Mouse (Mus musculus) intestine, postnatal 0 days (tissue): ENCODE data around the gene Fgf2. TPM values are rescaled to one million over a fixed set of nuclear protein-coding genes. Genes with fewer than 3 reads are reported as not detected.

Experiments used
- ATAC-seq: fragments of 200-750 bp; cut with Nextera tagmentation; 2 replicates; pipeline ENCODE4 v1.8.0; 2017; ENCODE audit warnings: mild to moderate bottlenecking, moderate TSS enrichment, moderate library complexity
- H3K27ac ChIP-seq: fragments of 300-500 bp; sonication (generic); 2 replicates; pipeline ENCODE4 v1.5.1; 2014; ENCODE audit warnings: mild to moderate bottlenecking, low read depth, low read length, moderate library complexity
- H3K27me3 ChIP-seq: fragments of 300-500 bp; sonication (generic); replicated peaks from 2 replicates; pipeline ENCODE4 v1.6.1; 2014; ENCODE audit warnings: low read length, mixed read lengths; ENCODE audit not compliant: control insufficient read depth, insufficient read depth
- H3K36me3 ChIP-seq: fragments of 300-500 bp; sonication (generic); 2 replicates; pipeline ENCODE4 v1.6.1; 2014; ENCODE audit warnings: mild to moderate bottlenecking, moderate library complexity; ENCODE audit not compliant: control insufficient read depth, insufficient read depth
- H3K4me1 ChIP-seq: fragments of 300-500 bp; sonication (generic); replicated peaks from 2 replicates; pipeline ENCODE4 v1.6.1; 2014; ENCODE audit warnings: antibody characterized with exemption, low read length, mixed read lengths; ENCODE audit not compliant: control insufficient read depth, insufficient read depth
- H3K4me2 ChIP-seq: fragments of 300-500 bp; sonication (generic); replicated peaks from 2 replicates; pipeline ENCODE4 v1.6.1; 2014; ENCODE audit warnings: low read depth, mild to moderate bottlenecking, moderate library complexity
- H3K4me3 ChIP-seq: fragments of 300-500 bp; sonication (generic); 2 replicates; pipeline ENCODE4 v1.5.1; 2014; ENCODE audit warnings: low read depth, low read length
- H3K9ac ChIP-seq: fragments of 300-500 bp; sonication (generic); 2 replicates; pipeline ENCODE4 v1.6.1; 2014; ENCODE audit warnings: mild to moderate bottlenecking, low read depth, low read length
- H3K9me3 ChIP-seq: fragments of 300-500 bp; sonication (generic); 2 replicates; pipeline ENCODE4 v1.6.1; 2016; ENCODE audit warnings: mixed run types; ENCODE audit not compliant: control insufficient read depth
- CTCF ChIP-seq: sonication (generic); IDR thresholded peaks from 2 replicates; pipeline ENCODE4 v1.5.1; 2016; ENCODE audit warnings: low read depth, mild to moderate bottlenecking, control low read depth, antibody characterized with exemption, moderate library complexity
- WGBS: fragments of 180-500 bp; shearing (Covaris S2); extraction: QIAGEN DNeasy Blood & Tissue Kit; methylation state at CpG from one replicate; pipeline ENCODE4 v1.1.7; 2014; 5-methylcytosine and 5-hydroxymethylcytosine counted together
- polyA plus RNA-seq: library from polyadenylated mRNA; unstranded; fragments of >200 nt; fragmentation: Nextera tagmentation; extraction: Ambion mirVana; gene quantifications from 2 replicates; pipeline ENCODE4 v1.2.1, GENCODE M21; 2015

The Fgf2 gene
- polyA plus RNA-seq, 1 experiment from 2014 or later = 1.0 TPM

DNA sequence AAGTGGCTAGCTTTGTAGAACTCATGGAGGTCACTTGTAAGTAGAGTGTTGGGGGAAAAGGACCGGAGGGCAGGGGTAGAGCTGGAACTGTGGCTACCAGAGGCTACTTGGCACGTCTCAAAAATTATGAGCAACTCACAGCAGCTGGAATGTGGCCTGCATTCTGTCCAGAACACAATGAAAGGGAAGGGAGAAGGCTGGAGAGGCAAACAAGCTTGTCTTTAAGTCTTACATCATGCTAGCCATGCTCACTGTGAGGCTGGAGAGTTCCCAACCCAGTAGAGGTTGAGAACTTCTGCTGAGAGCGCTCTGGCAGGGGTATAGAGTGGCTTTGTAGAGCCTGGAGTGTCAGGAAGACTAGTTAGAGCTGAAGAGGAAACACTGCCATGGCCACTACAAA lies 49.5 kb downstream of the Fgf2 start:
- Histone ChIP-seq H3K4me1 (no peaks in the 10 kb centered on the region), H3K27ac (no peak overlapping the region), H3K4me2 (no peak overlapping the region), H3K27me3 (no peaks in the 10 kb centered on the region), H3K9ac (no peak overlapping the region), H3K9me3 (no peaks in the 10 kb centered on the region), H3K36me3 (no peaks in the 10 kb centered on the region), H3K4me3 (no peak overlapping the region)
- ATAC-seq = no peak
- no peak for TF ChIP-seq CTCF
- 69% methylated on average over 3 of the region's 3 CpGs for WGBS

DNA sequence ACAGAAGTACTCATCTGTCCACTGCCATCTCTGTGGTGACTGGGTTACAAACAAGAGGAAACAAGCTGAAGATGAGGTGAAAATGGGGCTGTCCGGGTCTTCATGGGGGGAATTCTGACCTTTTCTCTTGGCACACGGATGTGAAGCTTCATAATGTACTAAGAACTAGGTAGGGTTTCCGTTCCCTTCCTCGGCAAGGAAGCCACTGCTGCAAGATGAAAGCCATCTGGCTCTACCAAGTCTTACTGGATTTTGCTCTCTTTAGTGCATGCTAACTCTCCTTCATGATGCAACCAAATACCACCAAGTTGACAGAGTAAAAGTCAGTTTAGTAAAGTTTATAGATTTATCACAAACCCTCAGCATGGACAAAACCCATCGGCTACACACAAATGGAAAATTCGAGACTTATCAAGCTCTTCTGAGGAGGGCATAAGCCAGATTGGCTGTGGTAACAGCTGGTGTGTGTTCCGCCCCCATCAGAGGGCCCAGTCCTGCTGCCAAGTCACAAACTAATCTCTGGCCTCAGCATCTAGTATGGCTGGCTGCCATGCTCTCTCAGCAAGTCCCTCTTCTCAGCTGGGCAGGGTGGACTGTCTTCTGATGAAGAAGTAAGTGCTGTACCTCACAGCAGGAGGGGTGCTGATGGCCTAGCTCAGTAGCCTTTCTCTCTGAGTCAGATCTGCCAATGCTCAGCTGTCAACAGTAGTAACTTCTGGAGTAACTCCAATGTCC lies 50.7 kb downstream of the Fgf2 start:
- no peaks in the 10 kb centered on the region for H3K27me3 ChIP-seq
- H3K36me3 ChIP-seq = no peaks in the 10 kb centered on the region
- H3K9me3 ChIP-seq = no peaks in the 10 kb centered on the region
- H3K4me1 ChIP-seq = no peaks in the 10 kb centered on the region
- H3K9ac ChIP-seq = no peak overlapping the region
- TF ChIP-seq CTCF = no peak
- ATAC-seq = no peak
- no peak overlapping the region for H3K4me2 ChIP-seq
- no peak overlapping the region for H3K4me3 ChIP-seq
- 68% methylated on average over 7 of the region's 7 CpGs for WGBS
- no peak overlapping the region for H3K27ac ChIP-seq

DNA sequence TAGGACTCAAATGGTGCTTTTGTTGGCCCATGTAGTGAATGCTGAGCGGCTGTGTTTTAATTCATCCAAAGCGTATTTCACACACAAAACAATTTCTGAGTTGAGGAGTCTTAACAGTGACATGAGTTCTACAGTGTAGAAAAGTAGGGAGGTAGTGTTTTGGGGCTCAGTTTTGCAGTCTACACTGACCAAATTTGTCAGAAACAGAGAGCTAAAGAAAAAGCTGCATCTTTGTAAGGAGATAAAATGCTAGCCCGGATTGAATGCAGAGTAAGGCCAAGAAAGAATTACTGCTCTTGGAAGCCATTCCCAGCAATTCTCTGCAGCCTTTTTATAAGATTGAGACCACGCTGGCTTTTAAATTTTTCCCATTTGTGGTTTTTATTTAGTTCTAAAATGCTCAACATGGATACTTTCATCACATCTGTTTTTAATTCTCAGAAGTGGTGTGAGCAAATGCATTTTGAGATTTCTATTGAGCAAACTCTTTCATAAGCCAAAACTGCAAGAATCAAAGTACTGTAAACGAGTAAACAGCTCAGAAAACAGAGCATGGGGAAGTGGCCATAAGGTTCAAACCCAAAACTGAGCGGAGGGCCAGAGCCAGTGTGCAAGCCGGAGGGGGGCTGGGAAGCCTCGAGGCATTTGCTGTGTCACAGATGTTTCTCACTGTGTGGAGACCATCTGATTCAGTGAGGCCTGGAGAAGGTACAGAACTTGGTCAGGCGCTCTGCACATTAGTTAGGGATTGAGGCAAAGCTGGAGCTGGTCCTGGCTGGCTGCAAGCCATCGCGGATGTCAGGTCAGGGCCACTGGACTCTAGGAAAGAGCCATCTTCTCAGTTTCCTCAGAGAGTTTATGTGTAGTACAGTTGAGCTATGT lies 53.8 kb downstream of the Fgf2 start:
- Histone ChIP-seq H3K36me3 (no peaks in the 10 kb centered on the region), H3K4me2 (no peak overlapping the region), H3K27me3 (no peaks in the 10 kb centered on the region), H3K27ac (no peak overlapping the region), H3K9ac (no peak overlapping the region), H3K4me3 (no peak overlapping the region), H3K4me1 (no peaks in the 10 kb centered on the region), H3K9me3 (no peaks in the 10 kb centered on the region)
- ATAC-seq = no peak
- TF ChIP-seq CTCF = no peak
- 71% methylated on average over 11 of the region's 11 CpGs for WGBS

DNA sequence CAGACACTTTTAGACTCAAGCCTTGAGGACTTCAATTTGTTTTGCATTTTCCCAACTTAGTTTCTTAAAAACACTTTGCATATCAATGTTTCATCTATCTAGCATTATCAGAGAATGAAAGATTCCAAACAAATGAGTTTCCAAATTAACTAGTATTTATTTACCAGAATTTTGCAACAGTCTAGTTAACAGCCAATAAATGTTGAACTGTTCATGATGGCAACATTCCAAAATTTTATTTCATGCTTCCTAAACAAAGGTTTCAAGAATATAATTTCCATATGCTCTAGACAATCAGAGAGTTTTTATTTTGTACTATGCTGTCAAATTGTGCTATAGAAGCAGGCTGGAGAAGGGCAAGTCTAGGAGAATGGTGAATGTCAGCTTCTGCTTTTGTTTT lies 59.5 kb downstream of the Fgf2 start:
- no peaks in the 10 kb centered on the region for H3K9me3 ChIP-seq
- no peaks in the 10 kb centered on the region for H3K4me1 ChIP-seq
- H3K4me3 ChIP-seq = no peak overlapping the region
- TF ChIP-seq CTCF = no peak
- H3K27ac ChIP-seq = no peak overlapping the region
- H3K9ac ChIP-seq = no peak overlapping the region
- H3K4me2 ChIP-seq = no peak overlapping the region
- no peaks in the 10 kb centered on the region for H3K27me3 ChIP-seq
- peaks cover 7% of the 10 kb centered on the region; the same call in 1 of the 2 replicates for H3K36me3 ChIP-seq
- ATAC-seq = no peak

DNA sequence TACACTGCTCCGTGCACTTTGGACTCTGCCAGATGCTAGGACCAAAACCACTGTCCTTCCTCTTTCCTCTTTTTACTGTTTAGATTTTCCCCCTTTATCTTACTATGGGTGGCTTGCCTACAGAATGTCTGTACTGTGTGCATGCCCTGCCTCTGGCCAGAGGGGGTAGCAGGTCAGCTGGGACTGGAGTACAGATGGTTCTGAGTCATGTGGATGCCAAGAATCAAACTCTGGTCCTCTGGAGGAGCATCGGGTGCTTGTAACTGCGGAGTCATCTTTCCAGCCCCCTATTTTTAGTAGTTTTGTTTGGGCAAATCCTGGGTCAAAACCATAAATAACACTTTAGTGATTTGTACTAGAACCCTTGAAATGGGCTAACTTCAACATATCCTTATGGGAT lies 65.3 kb downstream of the Fgf2 start:
- Histone ChIP-seq H3K9me3 (no peaks in the 10 kb centered on the region), H3K4me3 (no peak overlapping the region), H3K36me3 (peaks cover 7% of the 10 kb centered on the region; the same call in 1 of the 2 replicates), H3K27ac (no peak overlapping the region), H3K27me3 (no peaks in the 10 kb centered on the region), H3K4me2 (no peak overlapping the region), H3K9ac (no peak overlapping the region), H3K4me1 (no peaks in the 10 kb centered on the region)
- WGBS = 73% methylated on average over 3 of the region's 3 CpGs
- TF ChIP-seq CTCF = no peak
- no peak for ATAC-seq

DNA sequence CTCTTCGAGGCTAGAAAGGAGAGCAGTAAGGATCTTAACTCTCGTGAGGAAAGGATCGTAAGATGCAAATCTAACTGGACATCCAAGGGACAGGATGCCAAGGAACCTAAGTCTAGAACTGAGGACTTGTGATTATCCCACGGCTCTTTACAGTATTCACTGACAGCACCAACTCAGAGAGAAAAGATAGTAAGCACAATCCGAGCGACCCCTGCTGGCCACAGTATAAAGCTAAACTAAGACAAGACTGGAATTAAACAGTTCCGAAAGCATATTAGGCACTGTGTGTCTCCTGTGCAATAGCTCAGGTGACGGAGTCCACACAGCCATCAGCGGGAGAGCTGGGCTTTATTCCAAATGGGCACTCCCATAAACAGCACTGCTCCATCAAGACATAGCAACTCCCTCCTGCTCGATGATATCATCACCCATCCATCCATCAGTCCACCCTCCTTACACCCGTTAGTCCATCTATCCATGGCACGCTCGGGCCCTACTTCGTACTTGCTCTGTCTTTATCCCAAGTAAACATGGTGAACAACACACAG lies 66.3 kb downstream of the Fgf2 start:
- peak; percentile 88 for TF ChIP-seq CTCF
- no peak for ATAC-seq
- H3K4me2 ChIP-seq = no peak overlapping the region
- peaks cover 7% of the 10 kb centered on the region; the same call in 1 of the 2 replicates for H3K36me3 ChIP-seq
- 51% methylated on average over 14 of the region's 14 CpGs for WGBS
- H3K4me1 ChIP-seq = no peaks in the 10 kb centered on the region
- H3K9me3 ChIP-seq = no peaks in the 10 kb centered on the region
- H3K9ac ChIP-seq = no peak overlapping the region
- H3K4me3 ChIP-seq = no peak overlapping the region
- H3K27me3 ChIP-seq = no peaks in the 10 kb centered on the region
- H3K27ac ChIP-seq = no peak overlapping the region
